ENCODE assay signal across 8 mouse cellular contexts in genomic region chr5:52865825-52866224, GRCm38 (mm10). TPM values are rescaled to one million over a fixed set of nuclear protein-coding genes. Genes with fewer than 3 reads are reported as not detected.
DNase-seq lines count a peak whose midpoint lies in the region; ATAC-seq and TF ChIP-seq lines count a peak whose summit lies in the region.

No protein-coding gene starts in this region.

- H3K4me1 ChIP-seq in intestine, embryonic 16.5 days (ENCODE audit: control insufficient read depth, insufficient read depth, low read length) = 0 out of 2 replicates have a peak, but pooled peaks cover 3% of the 10 kb centered on the region

- no peak overlapping the region for H3K9ac ChIP-seq in intestine, embryonic 16.5 days (ENCODE audit: low read depth, low read length)

- H3K36me3 ChIP-seq in intestine, embryonic 16.5 days (ENCODE audit: control insufficient read depth, insufficient read depth, low read length) = peaks cover 24% of the 10 kb centered on the region

- no peak for ATAC-seq in cerebellum, adult (ENCODE audit: insufficient number of reproducible peaks, low FRiP score, low TSS enrichment)
- ATAC-seq in intestine, embryonic 16.5 days = peak; percentile 52; the same call in 1 of the 2 replicates
- peak; percentile 69 for ATAC-seq in megakaryocyte progenitor cell, adult 5-6 weeks (replicated peaks; ENCODE audit: poor library complexity)

- H3K4me3 ChIP-seq in intestine, embryonic 16.5 days (ENCODE audit: low read length) = no peak overlapping the region
- H3K4me3 ChIP-seq in layer of hippocampus, adult 2 months = no peak overlapping the region

- H3K4me2 ChIP-seq in intestine, embryonic 16.5 days (ENCODE audit: low read depth, low read length) = no peak overlapping the region

- peak; percentile 37 to 42 for DNase-seq in cerebellum, adult 18-20 months
- DNase-seq in 3134 (ENCODE audit: extremely low read depth, insufficient read length, low spot score) = peak; percentile 58
- DNase-seq in cerebellum, postnatal 36 days = peak; percentile 38 to 48
- DNase-seq in layer of hippocampus, postnatal 14 days (ENCODE audit: low spot score in 2 of 2) = no peak
- no peak for DNase-seq in layer of hippocampus, adult 2 months (ENCODE audit: low spot score in 2 of 2)

- no peak overlapping the region for H3K27ac ChIP-seq in intestine, embryonic 16.5 days (ENCODE audit: low read length)
- H3K27ac ChIP-seq in layer of hippocampus, adult 2 months = no peak overlapping the region

- H3K27me3 ChIP-seq in intestine, embryonic 16.5 days (replicated peaks; ENCODE audit: control insufficient read depth, insufficient read depth, low read length) = no peaks in the 10 kb centered on the region

- 54% methylated on average over 9 of the region's 9 CpGs for WGBS in intestine, embryonic 16.5 days

- no peak for TF ChIP-seq CTCF in layer of hippocampus, adult 2 months (conservative IDR thresholded peaks at IDR 0.05)

- no peaks in the 10 kb centered on the region for H3K9me3 ChIP-seq in intestine, embryonic 16.5 days (ENCODE audit: control insufficient read depth, low read length)

RNA-seq across cellular contexts. Expression of gene Anapc4, which starts 32.0 kb away (rescaled TPM):
- polyA plus RNA-seq in intestine, embryonic 16.5 days (2015; fragmentation: Nextera tagmentation; extraction: Ambion mirVana) = 69.6 and 76.3 TPM in 2 replicates
- total RNA-seq in megakaryocyte progenitor cell, adult 5-6 weeks (2015) = 52.5 and 71.3 TPM in 2 replicates
- total RNA-seq in megakaryocyte progenitor cell, adult 5-6 weeks (2017) = 57.8 and 83.8 TPM in 2 replicates
- 10 to 100 TPM; 75.1 to 85.1 TPM for total RNA-seq in layer of hippocampus, postnatal 14 days (2021)
- total RNA-seq in layer of hippocampus, adult 2 months (2021) = 10 to 100 TPM; 75.5 to 77.0 TPM

Comparison
In these comparisons a context has a peak if more than half of its experiments do, and no peak if none do; other contexts are left out.
1. DNase-seq: peak in cerebellum, adult 18-20 months (2 of 2), 3134 (single experiment) and cerebellum, postnatal 36 days (2 of 2); none in layer of hippocampus, postnatal 14 days (0 of 2) and layer of hippocampus, adult 2 months (0 of 2).